Mouse (Mus musculus): Measurements from ENCODE around the gene Nrip2. TPM values are rescaled to one million over a fixed set of nuclear protein-coding genes. Genes with fewer than 3 reads are reported as not detected.

Nrip2 gene
- polyA plus RNA-seq, 1 experiment = 59.6 TPM

GRCm38 (mm10) chr6:128460729-128461503 lies 61.8 kb downstream of the Nrip2 start:
- H3K4me3 ChIP-seq (replicated peaks; ENCODE audit: insufficient read depth, low read depth, low read length) = no peak overlapping the region
- H3K27ac ChIP-seq (ENCODE audit: insufficient read depth, low read length) = no peak overlapping the region
- H3K4me1 ChIP-seq (ENCODE audit: control insufficient read depth, insufficient read depth, low read length) = no peaks in the 10 kb centered on the region
- WGBS = 83% methylated on average over 14 of the region's 14 CpGs
- no peak for TF ChIP-seq CTCF (IDR thresholded peaks at IDR 0.05; ENCODE audit: borderline replicate concordance, insufficient read depth, low read depth, low read length)
- TF ChIP-seq POLR2A (IDR thresholded peaks at IDR 0.05; ENCODE audit: borderline replicate concordance, insufficient read depth, low read length) = no peak
- H3K27me3 ChIP-seq (ENCODE audit: control insufficient read depth, insufficient read depth, low read length) = no peaks in the 10 kb centered on the region
- DNase-seq = no peak

DNA sequence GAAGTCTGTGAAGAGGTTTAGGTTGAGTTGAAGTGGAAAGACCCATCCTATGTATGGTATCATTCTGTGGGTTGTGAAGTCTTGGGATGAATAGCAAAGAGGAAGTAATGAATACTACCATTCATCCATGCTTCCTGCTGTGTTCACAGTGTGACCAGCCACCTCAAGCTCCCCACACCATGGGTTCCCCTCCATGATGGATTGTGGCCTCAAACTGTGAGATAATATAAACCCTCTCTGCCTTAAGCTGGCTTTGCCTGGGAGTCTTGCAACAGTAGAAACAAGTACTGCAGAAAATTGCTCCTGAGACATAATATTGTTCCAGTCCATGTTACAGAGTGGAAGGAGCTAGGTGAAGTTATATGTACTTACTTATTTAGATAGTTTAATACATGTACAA lies 62.5 kb downstream of the Nrip2 start:
- no peaks in the 10 kb centered on the region for H3K4me1 ChIP-seq (ENCODE audit: control insufficient read depth, insufficient read depth, low read length)
- DNase-seq = no peak
- TF ChIP-seq POLR2A (IDR thresholded peaks at IDR 0.05; ENCODE audit: borderline replicate concordance, insufficient read depth, low read length) (no peak), CTCF (IDR thresholded peaks at IDR 0.05; ENCODE audit: borderline replicate concordance, insufficient read depth, low read depth, low read length) (no peak)
- no peak overlapping the region for H3K27ac ChIP-seq (ENCODE audit: insufficient read depth, low read length)
- H3K27me3 ChIP-seq (ENCODE audit: control insufficient read depth, insufficient read depth, low read length) = no peaks in the 10 kb centered on the region
- H3K4me3 ChIP-seq (replicated peaks; ENCODE audit: insufficient read depth, low read depth, low read length) = no peak overlapping the region

GRCm38 (mm10) chr6:128464996-128465395 lies 65.9 kb downstream of the Nrip2 start:
- Histone ChIP-seq H3K4me1 (ENCODE audit: control insufficient read depth, insufficient read depth, low read length) (no peaks in the 10 kb centered on the region), H3K27me3 (ENCODE audit: control insufficient read depth, insufficient read depth, low read length) (no peaks in the 10 kb centered on the region), H3K27ac (ENCODE audit: insufficient read depth, low read length) (no peak overlapping the region), H3K4me3 (replicated peaks; ENCODE audit: insufficient read depth, low read depth, low read length) (no peak overlapping the region)
- TF ChIP-seq POLR2A (IDR thresholded peaks at IDR 0.05; ENCODE audit: borderline replicate concordance, insufficient read depth, low read length) (no peak), CTCF (IDR thresholded peaks at IDR 0.05; ENCODE audit: borderline replicate concordance, insufficient read depth, low read depth, low read length) (no peak)
- DNase-seq = no peak
- 85% methylated on average over 4 of the region's 4 CpGs for WGBS

Other genes starting within 250 kb of the Nrip2 start
- 4.7 and 5.5 TPM in 2 replicates for gene Tead4, start 98.5 kb upstream of the Nrip2 start, polyA plus RNA-seq (2012; rRNA removed)
- 44.0 and 44.8 TPM in 2 replicates for gene Tulp3, start 43.4 kb upstream of the Nrip2 start, polyA plus RNA-seq (2012; rRNA removed)
- gene Rhno1, start 36.4 kb upstream of the Nrip2 start, polyA plus RNA-seq (2012; rRNA removed) = 11.1 and 11.9 TPM in 2 replicates
- gene Foxm1, start 36.3 kb upstream of the Nrip2 start, polyA plus RNA-seq (2012; rRNA removed) = 1.2 and 1.5 TPM in 2 replicates
- 5.4 and 8.0 TPM in 2 replicates for gene Tex52, start 23.8 kb upstream of the Nrip2 start, polyA plus RNA-seq (2012; rRNA removed)
- gene Gm44596, start 23.8 kb upstream of the Nrip2 start, polyA plus RNA-seq (2012; rRNA removed) = not detected in 2 replicates
- gene Itfg2, start 25.6 kb downstream of the Nrip2 start, polyA plus RNA-seq (2012; rRNA removed) = 48.1 and 52.5 TPM in 2 replicates
- gene Fkbp4, start 39.4 kb downstream of the Nrip2 start, polyA plus RNA-seq (2012; rRNA removed) = 249 and 256 TPM in 2 replicates
- not detected in 2 replicates for gene Pzp, start 127.4 kb downstream of the Nrip2 start, polyA plus RNA-seq (2012; rRNA removed)
- gene A2ml1, start 182.3 kb downstream of the Nrip2 start, polyA plus RNA-seq (2012; rRNA removed) = 10.4 and 17.3 TPM in 2 replicates
- gene Klrb1a, start 224.2 kb downstream of the Nrip2 start, polyA plus RNA-seq (2012; rRNA removed) = not detected in 2 replicates

Measured in cerebellum, adult 2 months (tissue).